Mouse (Mus musculus): ENCODE results near the gene Brd3.

DNA sequence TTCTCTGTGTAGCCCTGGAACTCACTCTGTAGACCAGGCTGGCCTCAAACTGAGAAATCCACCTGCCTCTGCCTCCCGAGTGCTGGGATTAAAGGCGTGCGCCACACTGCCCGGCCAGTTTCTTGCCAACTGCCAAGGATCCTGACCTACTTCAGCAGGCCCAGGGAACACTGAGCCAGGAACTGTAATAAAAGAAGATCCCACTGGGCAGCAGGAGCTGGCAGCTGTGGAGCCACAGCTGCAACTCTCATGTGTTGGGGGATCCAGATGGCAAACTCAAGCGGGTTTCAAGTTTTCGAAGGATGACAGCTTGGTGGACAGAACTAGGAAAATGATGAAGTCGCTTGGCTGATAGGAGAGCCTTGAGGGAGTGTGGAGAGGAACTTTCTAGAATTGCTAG lies 3.2 kb upstream of the Brd3 start:
- TF ChIP-seq POLR2A (IDR thresholded peaks at IDR 0.05; ENCODE audit: low read depth, low read length) (no peak), CTCF (conservative IDR thresholded peaks at IDR 0.05; ENCODE audit: insufficient read depth, insufficient read length, low read depth, low read length) (no peak)
